Mouse (Mus musculus): Measurements from ENCODE around the gene Tanc1.

- TF ChIP-seq CTCF (IDR thresholded peaks at IDR 0.05) (no peak), POLR2A (IDR thresholded peaks at IDR 0.05; ENCODE audit: insufficient read depth, low read depth, low read length) (no peak), EP300 (IDR thresholded peaks at IDR 0.05; ENCODE audit: insufficient read depth, low read depth, low read length) (no peak)
Observed at GRCm38 (mm10) chr2:59843156-59843555, 231.3 kb downstream of the Tanc1 start.
